8 mouse cellular contexts compared by ENCODE assay signal in genomic region chr1:171387099-171387498, GRCm38 (mm10). TPM values are rescaled to one million over a fixed set of nuclear protein-coding genes. Genes with fewer than 3 reads are reported as not detected.
DNase-seq lines count a peak whose midpoint lies in the region; ATAC-seq and TF ChIP-seq lines count a peak whose summit lies in the region.

No protein-coding gene starts in this region.

- no peak overlapping the region for H3K4me3 ChIP-seq in heart, adult 2 months
- H3K4me3 ChIP-seq in midbrain, embryonic 10.5 days, result no peak overlapping the region
- H3K4me3 ChIP-seq in midbrain, embryonic 15.5 days, result no peak overlapping the region
- peak overlapping the region; percentile 15; the same call in 1 of the 2 replicates for H3K4me3 ChIP-seq in limb, embryonic 10.5 days

- no peaks in the 10 kb centered on the region for H3K79me2 ChIP-seq in heart, adult 2 months (replicated peaks; ENCODE audit: control insufficient read depth, insufficient read depth, low read length)

- no peak overlapping the region for H3K27ac ChIP-seq in heart, adult 2 months
- H3K27ac ChIP-seq in midbrain, embryonic 10.5 days (replicated peaks), result no peak overlapping the region
- no peak overlapping the region for H3K27ac ChIP-seq in midbrain, embryonic 15.5 days
- 0 out of 2 replicates have a peak overlapping the region, but pooled peaks have one; percentile 46 for H3K27ac ChIP-seq in limb, embryonic 10.5 days

- H3K4me2 ChIP-seq in midbrain, embryonic 15.5 days, result no peak overlapping the region

- intact Hi-C loops in heart, adult 2 months (cut with DNase I), result no loop called here
- intact Hi-C loops in heart, postnatal 36 days (cut with DNase I), result no loop called here

- no peak for TF ChIP-seq EP300 in heart, adult 2 months (IDR thresholded peaks at IDR 0.05; ENCODE audit: insufficient read depth, low read depth, low read length)

- WGBS in heart, adult 2 months, result 49% methylated on average over 6 of the region's 6 CpGs
- 14% methylated on average over 6 of the region's 6 CpGs for WGBS in midbrain, embryonic 10.5 days
- 26% methylated on average over 6 of the region's 6 CpGs for WGBS in midbrain, embryonic 15.5 days
- WGBS in limb, embryonic 10.5 days, result 17% methylated on average over 6 of the region's 6 CpGs

- no peak overlapping the region for H3K9ac ChIP-seq in heart, adult 2 months (ENCODE audit: low read depth, low read length)
- no peak overlapping the region for H3K9ac ChIP-seq in midbrain, embryonic 15.5 days

- no peak for TF ChIP-seq POLR2A in heart, adult 2 months (IDR thresholded peaks at IDR 0.05; ENCODE audit: insufficient read depth, low read depth, low read length)

- H3K4me1 ChIP-seq in heart, adult 2 months (ENCODE audit: control insufficient read depth, insufficient read depth, low read length), result no peaks in the 10 kb centered on the region
- H3K4me1 ChIP-seq in midbrain, embryonic 10.5 days, result peaks cover 7% of the 10 kb centered on the region
- H3K4me1 ChIP-seq in midbrain, embryonic 15.5 days, result no peaks in the 10 kb centered on the region
- H3K4me1 ChIP-seq in limb, embryonic 10.5 days, result peaks cover 27% of the 10 kb centered on the region

- DNase-seq in heart, adult 2 months, result no peak
- no peak for DNase-seq in heart, postnatal 36 days
- peak; percentile 51 for DNase-seq in midbrain, embryonic 10.5 days (ENCODE audit: low spot score)
- peak; percentile 64 for DNase-seq in limb, embryonic 10.5 days (ENCODE audit: low spot score)
- DNase-seq in thymus, postnatal 14 days, result peak; percentile 78
- DNase-seq in urinary bladder, adult 2 months (ENCODE audit: low spot score), result no peak
- no peak for DNase-seq in layer of hippocampus, postnatal 10 days (ENCODE audit: low spot score in 2 of 2)

- ATAC-seq in midbrain, embryonic 15.5 days (replicated peaks), result no peak

- no peaks in the 10 kb centered on the region for H3K36me3 ChIP-seq in heart, adult 2 months (ENCODE audit: control insufficient read depth, insufficient read depth, low read length)
- no peaks in the 10 kb centered on the region for H3K36me3 ChIP-seq in midbrain, embryonic 10.5 days
- no peaks in the 10 kb centered on the region for H3K36me3 ChIP-seq in midbrain, embryonic 15.5 days (replicated peaks)
- no peaks in the 10 kb centered on the region for H3K36me3 ChIP-seq in limb, embryonic 10.5 days

- no peaks in the 10 kb centered on the region for H3K9me3 ChIP-seq in midbrain, embryonic 10.5 days (replicated peaks)
- no peaks in the 10 kb centered on the region for H3K9me3 ChIP-seq in midbrain, embryonic 15.5 days
- no peaks in the 10 kb centered on the region for H3K9me3 ChIP-seq in limb, embryonic 10.5 days (replicated peaks)

- H3K27me3 ChIP-seq in heart, adult 2 months (ENCODE audit: control insufficient read depth, insufficient read depth, low read length), result no peaks in the 10 kb centered on the region; the same call in 1 of the 2 replicates
- H3K27me3 ChIP-seq in midbrain, embryonic 10.5 days (ENCODE audit: low read depth, poor library complexity, severe bottlenecking), result peaks cover 4% of the 10 kb centered on the region; the same call in 1 of the 2 replicates
- H3K27me3 ChIP-seq in midbrain, embryonic 15.5 days (replicated peaks), result no peaks in the 10 kb centered on the region
- peaks cover 18% of the 10 kb centered on the region; the same call in 1 of the 2 replicates for H3K27me3 ChIP-seq in limb, embryonic 10.5 days (ENCODE audit: low read depth, poor library complexity, severe bottlenecking)

- TF ChIP-seq CTCF in heart, adult 2 months (IDR thresholded peaks at IDR 0.05), result peak; percentile 28; the same call in 1 of the 2 replicates

RNA-seq across cellular contexts. Expression of gene Arhgap30, which starts 1.7 kb away (rescaled TPM):
- total RNA-seq in heart, adult 2 months (2021), result 1 to 10 TPM; 2.3 to 2.4 TPM
- polyA plus RNA-seq in heart, adult 2 months (2012; rRNA removed), result 2.6 and 3.2 TPM in 2 replicates
- total RNA-seq in heart, postnatal 36 days (2021), result 1 to 10 TPM; 2.7 to 2.9 TPM
- 0.69 and 0.87 TPM in 2 replicates for polyA plus RNA-seq in midbrain, embryonic 10.5 days (2016; fragmentation: Nextera tagmentation; extraction: Ambion mirVana)
- 0.66 and 0.87 TPM in 2 replicates for polyA plus RNA-seq in midbrain, embryonic 15.5 days (2015; fragmentation: Nextera tagmentation; extraction: Ambion mirVana)
- 0.56 and 0.69 TPM in 2 replicates for polyA plus RNA-seq in limb, embryonic 10.5 days (2016; fragmentation: Nextera tagmentation; extraction: Ambion mirVana)
- 4.2 and 5.0 TPM in 2 replicates for polyA plus RNA-seq in urinary bladder, adult 2 months (2012; rRNA removed)
- 1 to 10 TPM; 1.9 to 2.1 TPM for total RNA-seq in layer of hippocampus, postnatal 10 days (2021)

RNA-seq across cellular contexts. Expression of gene Nectin4, which starts 17.2 kb away (rescaled TPM):
- under 1 TPM; 0.13 to 0.23 TPM for total RNA-seq in heart, adult 2 months (2021)
- 0.21 and 0.29 TPM in 2 replicates for polyA plus RNA-seq in heart, adult 2 months (2012; rRNA removed)
- total RNA-seq in heart, postnatal 36 days (2021), result under 1 TPM; 0.08 to 0.30 TPM
- 0.60 and 1.2 TPM in 2 replicates for polyA plus RNA-seq in midbrain, embryonic 10.5 days (2016; fragmentation: Nextera tagmentation; extraction: Ambion mirVana)
- 3.1 and 3.6 TPM in 2 replicates for polyA plus RNA-seq in midbrain, embryonic 15.5 days (2015; fragmentation: Nextera tagmentation; extraction: Ambion mirVana)
- polyA plus RNA-seq in limb, embryonic 10.5 days (2016; fragmentation: Nextera tagmentation; extraction: Ambion mirVana), result 3.4 and 4.8 TPM in 2 replicates
- 35.1 and 39.2 TPM in 2 replicates for polyA plus RNA-seq in urinary bladder, adult 2 months (2012; rRNA removed)
- total RNA-seq in layer of hippocampus, postnatal 10 days (2021), result 1 to 10 TPM; 1.8 to 1.9 TPM

RNA-seq across cellular contexts. Expression of gene Usf1, which starts 24.0 kb away (rescaled TPM):
- total RNA-seq in heart, adult 2 months (2021), result 10 to 100 TPM; 38.4 to 46.6 TPM
- polyA plus RNA-seq in heart, adult 2 months (2012; rRNA removed), result 47.8 and 64.2 TPM in 2 replicates
- 10 to 100 TPM; 41.0 to 52.1 TPM for total RNA-seq in heart, postnatal 36 days (2021)
- 138 and 161 TPM in 2 replicates for polyA plus RNA-seq in midbrain, embryonic 10.5 days (2016; fragmentation: Nextera tagmentation; extraction: Ambion mirVana)
- 205 and 216 TPM in 2 replicates for polyA plus RNA-seq in midbrain, embryonic 15.5 days (2015; fragmentation: Nextera tagmentation; extraction: Ambion mirVana)
- polyA plus RNA-seq in limb, embryonic 10.5 days (2016; fragmentation: Nextera tagmentation; extraction: Ambion mirVana), result 119 and 127 TPM in 2 replicates
- polyA plus RNA-seq in urinary bladder, adult 2 months (2012; rRNA removed), result 68.7 and 73.4 TPM in 2 replicates
- total RNA-seq in layer of hippocampus, postnatal 10 days (2021), result 100 to 1,000 TPM; 114 to 121 TPM

RNA-seq across cellular contexts. Expression of gene Klhdc9, which starts 26.5 kb away (rescaled TPM):
- total RNA-seq in heart, adult 2 months (2021), result under 1 TPM in 1 of 2 experiments, not detected in 1; 0.16 TPM
- 0.20 and 0.25 TPM in 2 replicates for polyA plus RNA-seq in heart, adult 2 months (2012; rRNA removed)
- total RNA-seq in heart, postnatal 36 days (2021), result not detected
- 1.8 and 2.3 TPM in 2 replicates for polyA plus RNA-seq in midbrain, embryonic 10.5 days (2016; fragmentation: Nextera tagmentation; extraction: Ambion mirVana)
- 3.3 and 4.5 TPM in 2 replicates for polyA plus RNA-seq in midbrain, embryonic 15.5 days (2015; fragmentation: Nextera tagmentation; extraction: Ambion mirVana)
- 1.6 and 2.4 TPM in 2 replicates for polyA plus RNA-seq in limb, embryonic 10.5 days (2016; fragmentation: Nextera tagmentation; extraction: Ambion mirVana)
- 2.3 and 2.8 TPM in 2 replicates for polyA plus RNA-seq in urinary bladder, adult 2 months (2012; rRNA removed)
- 1 to 10 TPM; 6.3 to 8.6 TPM for total RNA-seq in layer of hippocampus, postnatal 10 days (2021)

RNA-seq across cellular contexts. Expression of gene Tstd1, which starts 31.6 kb away (rescaled TPM):
- total RNA-seq in heart, adult 2 months (2021), result 1 to 10 TPM; 1.3 to 1.8 TPM
- polyA plus RNA-seq in heart, adult 2 months (2012; rRNA removed), result 2.2 and 3.1 TPM in 2 replicates
- 1 to 10 TPM; 1.2 to 1.6 TPM for total RNA-seq in heart, postnatal 36 days (2021)
- polyA plus RNA-seq in midbrain, embryonic 10.5 days (2016; fragmentation: Nextera tagmentation; extraction: Ambion mirVana), result 8.4 and 9.6 TPM in 2 replicates
- polyA plus RNA-seq in midbrain, embryonic 15.5 days (2015; fragmentation: Nextera tagmentation; extraction: Ambion mirVana), result 8.4 and 8.8 TPM in 2 replicates
- polyA plus RNA-seq in limb, embryonic 10.5 days (2016; fragmentation: Nextera tagmentation; extraction: Ambion mirVana), result 6.2 and 7.5 TPM in 2 replicates
- 5.4 and 8.4 TPM in 2 replicates for polyA plus RNA-seq in urinary bladder, adult 2 months (2012; rRNA removed)
- total RNA-seq in layer of hippocampus, postnatal 10 days (2021), result 1 to 10 TPM; 2.1 to 3.5 TPM

Comparison
In these comparisons a context has a peak if more than half of its experiments do, and no peak if none do; other contexts are left out.
1. DNase-seq: peak in midbrain, embryonic 10.5 days (single experiment), limb, embryonic 10.5 days (single experiment) and thymus, postnatal 14 days (single experiment); none in heart, adult 2 months (0 of 2), heart, postnatal 36 days (0 of 2), urinary bladder, adult 2 months (single experiment) and layer of hippocampus, postnatal 10 days (0 of 2).